Mouse (Mus musculus) ES-E14 (cell line): ENCODE measurements around the gene Tle4. TPM values are rescaled to one million over a fixed set of nuclear protein-coding genes. Genes with fewer than 3 reads are reported as not detected.

Experiments
- DNase-seq: peaks from one replicate; pipeline ENCODE4 v3.0.0-alpha.2; 2013; ENCODE audit warnings: low read depth, low spot score
- H3K27ac ChIP-seq: 2 replicates; pipeline ENCODE4 v1.5.1; 2012; ENCODE audit warnings: low read depth, mild to moderate bottlenecking, low read length, moderate library complexity, mixed read lengths; ENCODE audit not compliant: poor library complexity, insufficient read depth, severe bottlenecking
- H3K36me3 ChIP-seq: 2 replicates; pipeline ENCODE4 v1.6.1; 2012; ENCODE audit warnings: mild to moderate bottlenecking, low read length, moderate library complexity, mixed read lengths; ENCODE audit not compliant: control insufficient read depth, poor library complexity, insufficient read depth, severe bottlenecking
- H3K4me1 ChIP-seq, 2 experiments: fragments of 150-350 bp in 1 of 2; sonication (generic) in 1 of 2; 2 replicates each; pipeline ENCODE4 v1.6.1; 2012; ENCODE audit warnings: low read length in 2 of 2, mild to moderate bottlenecking in 1 of 2, mixed read lengths in 1 of 2; ENCODE audit not compliant: control insufficient read depth in 2 of 2, insufficient read depth in 2 of 2, poor library complexity in 1 of 2
- H3K4me3 ChIP-seq, 2 experiments: fragments of 150-350 bp in 1 of 2; sonication (generic) in 1 of 2; 2 replicates each; pipeline ENCODE4 v1.5.1; 2012; ENCODE audit warnings: low read length in 2 of 2, low read depth in 1 of 2, mild to moderate bottlenecking in 1 of 2, mixed read lengths in 1 of 2; ENCODE audit not compliant: insufficient read depth in 1 of 2, poor library complexity in 1 of 2, severe bottlenecking in 1 of 2
- H3K9ac ChIP-seq: 2 replicates; pipeline ENCODE4 v1.6.1; 2012; ENCODE audit warnings: low read depth, mild to moderate bottlenecking, low read length, mixed read lengths; ENCODE audit not compliant: poor library complexity, insufficient read depth, severe bottlenecking
- H3K9me3 ChIP-seq: fragments of 150-350 bp; sonication (generic); 2 replicates; pipeline ENCODE4 v1.6.1; 2012; ENCODE audit warnings: low read depth, mild to moderate bottlenecking, low read length; ENCODE audit not compliant: control insufficient read depth, insufficient read depth
- CHD2 ChIP-seq: IDR thresholded peaks from 2 replicates; pipeline ENCODE4 v1.6.1; 2014; ENCODE audit warnings: mild to moderate bottlenecking, low read depth, low read length, inconsistent platforms
- HCFC1 ChIP-seq: IDR thresholded peaks from 2 replicates; pipeline ENCODE4 v1.6.1; 2012; ENCODE audit warnings: low read length, inconsistent platforms, borderline replicate concordance; ENCODE audit not compliant: insufficient read depth
- MAFK ChIP-seq: IDR thresholded peaks from 2 replicates; pipeline ENCODE4 v1.6.1; 2014; ENCODE audit warnings: mild to moderate bottlenecking, low read depth, low read length, inconsistent platforms; ENCODE audit not compliant: insufficient read depth
- ZC3H11A ChIP-seq: IDR thresholded peaks from 2 replicates; pipeline ENCODE4 v1.6.1; 2012; ENCODE audit warnings: low read depth, mild to moderate bottlenecking, inconsistent platforms, low read length, borderline replicate concordance
- ZNF384 ChIP-seq: IDR thresholded peaks from 2 replicates; pipeline ENCODE4 v1.6.1; 2012; ENCODE audit warnings: low read depth, low read length, inconsistent platforms
- in situ Hi-C, 2 experiments: fragments of 600-800 bp; cut with MboI; formaldehyde crosslinking; loops; one replicate each; pipeline ENCODE4 v1.15.1; 2025; ENCODE audit warnings: low sequenced_read_pairs in 2 of 2, inconsistent platforms in 1 of 2; ENCODE audit not compliant: unreplicated experiment in 2 of 2
- total RNA-seq: library from RNA; depleted of rRNA; stranded (reverse); fragments of 300-350 nt; gene quantifications from 2 replicates; pipeline ENCODE4 v1.2.3, GENCODE M21; 2012

Tle4 gene
- total RNA-seq, 1 experiment: 45.7 TPM

DNA sequence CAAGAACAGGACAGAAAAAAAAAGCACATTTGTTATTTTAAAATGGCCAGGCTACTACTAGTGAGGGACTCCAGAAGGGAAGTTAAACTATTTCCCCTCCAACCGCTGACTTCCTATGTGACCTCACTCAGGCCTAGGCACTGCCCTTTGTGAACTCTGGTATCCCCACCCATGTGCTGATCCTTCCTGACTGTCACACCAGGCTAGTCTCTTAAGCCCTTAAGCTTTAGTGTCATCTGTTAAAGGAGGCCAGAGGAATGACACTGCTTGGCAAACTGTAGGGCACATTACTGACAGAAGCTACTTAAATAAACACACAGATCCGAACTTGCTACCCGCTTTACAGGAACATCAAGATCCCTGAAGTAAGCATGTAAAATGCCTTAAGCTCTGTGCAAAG is 11.7 kb downstream of the Tle4 start:
- Histone ChIP-seq H3K4me1 (peaks cover 0 to 6% of the 10 kb centered on the region in 2 experiments; a peak in 3 of 4 replicates), H3K4me3 (no peak overlapping the region), H3K36me3 (peaks cover 13% of the 10 kb centered on the region), H3K9me3 (no peaks in the 10 kb centered on the region), H3K9ac (no peak overlapping the region), H3K27ac (no peak overlapping the region)
- TF ChIP-seq ZC3H11A: no peak
- no peak for TF ChIP-seq MAFK
- no peak for TF ChIP-seq CHD2
- DNase-seq: no peak
- in situ Hi-C loops: no loop called here

DNA sequence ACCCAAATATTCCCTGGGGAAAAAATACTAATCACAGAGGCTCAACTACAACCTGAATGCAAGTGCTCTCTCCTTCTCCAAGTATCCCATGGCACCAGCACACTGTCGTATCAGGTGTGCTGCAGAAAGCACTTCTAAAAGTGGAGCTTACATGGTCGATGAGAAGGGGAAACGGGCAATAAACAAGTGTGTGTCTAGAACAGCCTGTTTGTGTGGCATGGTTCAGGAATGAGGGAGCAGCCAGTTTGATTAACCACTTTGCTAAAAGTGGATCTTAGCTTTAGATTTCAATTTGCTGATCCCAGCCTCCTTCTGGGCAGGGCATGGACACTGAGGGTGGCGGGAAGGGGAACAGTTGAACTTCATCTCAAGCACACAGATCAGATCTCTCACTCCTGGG is 12.1 kb downstream of the Tle4 start:
- no peak overlapping the region for H3K4me3 ChIP-seq
- H3K27ac ChIP-seq: no peak overlapping the region
- peaks cover 0 to 6% of the 10 kb centered on the region in 2 experiments; a peak in 3 of 4 replicates for H3K4me1 ChIP-seq
- DNase-seq: no peak
- in situ Hi-C loops: no loop called here
- no peak overlapping the region for H3K9ac ChIP-seq
- H3K36me3 ChIP-seq: peaks cover 14% of the 10 kb centered on the region
- H3K9me3 ChIP-seq: no peaks in the 10 kb centered on the region
- TF ChIP-seq ZNF384: no peak
- no peak for TF ChIP-seq CHD2
- TF ChIP-seq HCFC1: no peak
- no peak for TF ChIP-seq MAFK
- TF ChIP-seq ZC3H11A: no peak

DNA sequence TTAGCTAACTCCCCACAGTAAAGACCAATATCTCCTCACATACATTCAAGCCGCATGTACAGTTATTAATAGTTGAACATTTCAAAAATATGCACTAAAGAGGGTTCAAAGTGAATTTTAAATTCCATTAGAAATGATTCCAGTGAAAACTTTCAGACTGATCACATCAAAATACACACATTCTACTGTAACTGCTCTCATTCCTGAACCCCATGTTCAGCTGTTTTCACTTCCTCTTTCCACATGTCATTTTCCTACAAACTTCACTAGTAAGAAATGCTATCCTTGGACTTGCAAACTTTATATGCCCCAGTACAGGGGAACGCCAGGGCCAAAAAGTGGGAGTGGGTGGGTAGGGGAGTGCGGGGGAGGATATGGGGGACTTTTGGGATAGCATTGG is 12.6 kb downstream of the Tle4 start:
- Histone ChIP-seq H3K9ac (no peak overlapping the region), H3K4me3 (no peak overlapping the region), H3K9me3 (no peaks in the 10 kb centered on the region), H3K27ac (no peak overlapping the region), H3K36me3 (peaks cover 12% of the 10 kb centered on the region), H3K4me1 (peaks cover 0 to 5% of the 10 kb centered on the region in 2 experiments; a peak in 3 of 4 replicates)
- in situ Hi-C loops: no loop called here
- TF ChIP-seq ZNF384 (no peak), MAFK (no peak), ZC3H11A (no peak), HCFC1 (no peak), CHD2 (no peak)
- no peak for DNase-seq

DNA sequence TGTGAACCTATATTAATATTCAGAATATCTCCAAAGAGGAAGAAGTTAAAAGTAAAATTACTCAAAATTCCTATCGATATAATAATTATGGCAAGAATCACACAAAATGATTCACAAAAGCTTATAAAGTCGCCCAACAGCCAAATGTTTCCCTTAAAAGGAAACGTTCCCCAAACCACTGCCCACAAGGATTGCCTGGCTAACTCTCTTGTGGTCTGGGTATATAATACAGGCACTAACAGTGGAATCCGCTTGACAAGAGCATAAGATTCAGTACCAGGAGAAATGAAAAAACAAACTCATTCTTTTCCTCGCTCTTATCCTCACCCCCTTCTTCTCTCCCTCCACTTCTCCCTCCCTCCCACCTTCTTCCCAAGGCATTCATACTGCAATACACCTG is 19.2 kb downstream of the Tle4 start:
- Histone ChIP-seq H3K27ac (no peak overlapping the region), H3K36me3 (peaks cover 6% of the 10 kb centered on the region), H3K4me1 (peaks cover 0 to 2% of the 10 kb centered on the region in 2 experiments; a peak in 1 of 4 replicates), H3K9ac (no peak overlapping the region), H3K9me3 (no peaks in the 10 kb centered on the region), H3K4me3 (no peak overlapping the region)
- DNase-seq: no peak
- TF ChIP-seq HCFC1: no peak
- no peak for TF ChIP-seq ZNF384
- no peak for TF ChIP-seq ZC3H11A
- TF ChIP-seq CHD2: no peak
- no peak for TF ChIP-seq MAFK
- in situ Hi-C loops: no loop called here

DNA sequence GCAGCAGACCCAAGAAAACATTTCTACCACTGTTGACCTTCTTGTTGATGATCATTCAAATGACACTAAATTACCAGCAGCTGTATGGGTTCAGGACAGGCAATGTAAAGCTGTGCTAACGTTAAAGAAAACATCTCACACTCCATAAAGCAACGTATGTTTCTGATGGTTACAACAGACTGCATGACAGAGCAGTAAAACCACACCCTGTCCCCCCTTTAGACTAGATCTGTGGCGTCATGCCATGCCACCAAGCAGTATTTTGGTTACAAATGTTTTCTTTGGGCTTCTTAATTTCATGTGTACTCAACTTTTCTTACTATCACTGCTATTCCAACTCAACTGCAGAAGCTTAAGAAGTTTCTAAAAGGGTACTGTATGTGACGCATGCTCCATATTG is 19.8 kb downstream of the Tle4 start:
- no peak for TF ChIP-seq ZC3H11A
- no peak for TF ChIP-seq MAFK
- no peak for TF ChIP-seq CHD2
- TF ChIP-seq HCFC1: no peak
- no peak for TF ChIP-seq ZNF384
- in situ Hi-C loops: no loop called here
- Histone ChIP-seq H3K9ac (no peak overlapping the region), H3K4me1 (peaks cover 0 to 2% of the 10 kb centered on the region in 2 experiments; a peak in 1 of 4 replicates), H3K27ac (no peak overlapping the region), H3K9me3 (no peaks in the 10 kb centered on the region), H3K4me3 (no peak overlapping the region), H3K36me3 (peaks cover 6% of the 10 kb centered on the region)
- no peak for DNase-seq
